Mouse (Mus musculus): ENCODE data around the gene Tubg1.
"Not testable (repeated sequence)": the region's sequence is repeated elsewhere in the genome, so short reads cannot be mapped to it uniquely, and the experiment has no call there.

Tubg1 gene

GRCm38 (mm10) chr11:101141088-101141487, 21.4 kb downstream of the Tubg1 start:
- no peak for DNase-seq (ENCODE audit: low read depth)

GRCm38 (mm10) chr11:101142215-101142967, 22.7 kb downstream of the Tubg1 start:
- no peak for DNase-seq (ENCODE audit: low read depth)

- no peak for DNase-seq (ENCODE audit: low read depth)
Measured at GRCm38 (mm10) chr11:101143338-101144225, 23.8 kb downstream of the Tubg1 start.

- no peak for DNase-seq (ENCODE audit: low read depth)
Measured at GRCm38 (mm10) chr11:101146377-101146776, 26.6 kb downstream of the Tubg1 start.

GRCm38 (mm10) chr11:101148751-101149150, 29.0 kb downstream of the Tubg1 start:
- no peak for DNase-seq (ENCODE audit: low read depth)

- peak; percentile 81 for DNase-seq (ENCODE audit: low read depth)
Measured at GRCm38 (mm10) chr11:101149178-101150105, 29.7 kb downstream of the Tubg1 start.

- DNase-seq (ENCODE audit: low read depth): no peak
Measured at GRCm38 (mm10) chr11:101151063-101151462, 31.3 kb downstream of the Tubg1 start.

- peak; percentile 67 for DNase-seq (ENCODE audit: low read depth)
Measured at GRCm38 (mm10) chr11:101152825-101153224, 33.1 kb downstream of the Tubg1 start.

- no peak for DNase-seq (ENCODE audit: low read depth)
Measured at GRCm38 (mm10) chr11:101154648-101155047, 34.9 kb downstream of the Tubg1 start.

GRCm38 (mm10) chr11:101155151-101155550, 35.4 kb downstream of the Tubg1 start:
- no peak for DNase-seq (ENCODE audit: low read depth)

- no peak for DNase-seq (ENCODE audit: low read depth)
Measured at GRCm38 (mm10) chr11:101155728-101156371, 36.1 kb downstream of the Tubg1 start, which contains the start of gene Tubg2. Gene Tubg2, plus strand, starts transcription at chr11:101155907.

GRCm38 (mm10) chr11:101160151-101160550, 40.4 kb downstream of the Tubg1 start:
- DNase-seq (ENCODE audit: low read depth): not testable (repeated sequence)

GRCm38 (mm10) chr11:101160981-101161505, 41.3 kb downstream of the Tubg1 start:
- not testable (repeated sequence) for DNase-seq (ENCODE audit: low read depth)

GRCm38 (mm10) chr11:101161551-101161950, 41.8 kb downstream of the Tubg1 start:
- no peak for DNase-seq (ENCODE audit: low read depth)

- no peak for DNase-seq (ENCODE audit: low read depth)
Measured at GRCm38 (mm10) chr11:101162301-101162700, 42.6 kb downstream of the Tubg1 start.

GRCm38 (mm10) chr11:101162772-101163171, 43.0 kb downstream of the Tubg1 start:
- peak; percentile 38 for DNase-seq (ENCODE audit: low read depth)

- DNase-seq (ENCODE audit: low read depth): no peak
Measured at GRCm38 (mm10) chr11:101163476-101164350, 44.0 kb downstream of the Tubg1 start.

- DNase-seq (ENCODE audit: low read depth): no peak
Measured at GRCm38 (mm10) chr11:101164351-101164665, 44.6 kb downstream of the Tubg1 start.

- DNase-seq (ENCODE audit: low read depth): no peak
Measured at GRCm38 (mm10) chr11:101164677-101165580, 45.2 kb downstream of the Tubg1 start.

Data from NIH3T3 (cell line).